ENCODE assay signal across 9 mouse cellular contexts in the genomic region with DNA sequence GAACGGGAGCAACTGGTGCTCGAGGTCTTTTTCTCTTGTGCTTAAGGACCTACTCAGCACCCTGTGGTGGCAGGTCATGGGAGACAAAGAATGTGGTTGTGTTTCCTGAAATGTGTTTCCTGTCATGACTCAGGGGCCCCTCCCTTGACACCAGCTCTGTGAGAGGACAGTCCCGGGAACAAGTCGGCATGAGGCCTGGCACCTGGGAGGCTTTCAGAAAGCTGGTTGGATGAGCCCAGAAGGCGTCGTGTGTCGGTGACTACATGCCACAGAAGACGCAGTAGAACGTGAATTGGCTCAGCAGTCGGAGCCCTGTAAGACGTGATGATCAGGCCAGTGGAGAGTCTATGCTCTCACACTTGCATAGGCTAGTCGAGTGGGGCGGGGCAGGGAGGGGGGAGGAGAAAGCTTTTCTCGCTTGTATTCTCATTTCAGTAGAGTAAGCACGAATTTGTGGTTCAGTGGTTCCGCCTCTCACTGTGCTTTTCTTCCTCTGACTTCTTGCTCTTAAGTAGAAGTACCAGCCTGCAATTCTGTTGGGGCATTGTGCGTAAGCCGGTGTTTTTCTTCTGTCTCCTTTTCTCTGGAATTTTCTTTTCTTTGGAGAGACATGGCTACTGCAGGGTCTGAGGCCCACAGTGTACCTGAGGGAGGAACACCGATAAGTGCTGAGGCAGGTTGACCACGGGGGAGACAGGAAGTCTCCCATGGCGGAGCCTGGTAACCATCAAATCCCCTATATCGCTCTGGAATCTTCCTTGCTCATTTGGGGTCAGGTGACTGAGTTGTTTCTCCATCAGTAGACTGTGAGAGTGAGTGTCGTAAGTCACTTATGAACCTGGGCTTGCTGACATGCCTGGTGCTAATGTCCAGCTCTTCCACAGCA.
DNase-seq lines count a peak whose midpoint lies in the region; ATAC-seq lines count a peak whose summit lies in the region.
"Had no signal": no experiment of that assay in that cellular context is flagged by ENCODE, and none has a peak within 500 bp of the region (broad histone marks: within the 10 kb centered on the region; RNA-seq: fewer than 3 reads in every experiment).

No protein-coding gene starts in this region.

- no peaks in the 10 kb centered on the region for H3K27me3 ChIP-seq in megakaryocyte, embryonic 14.5 days (replicated peaks)
- H3K27me3 ChIP-seq: limb, embryonic 13.5 days had no signal

- H3K4me1 ChIP-seq in megakaryocyte, embryonic 14.5 days: peaks cover 64% of the 10 kb centered on the region
- H3K4me1 ChIP-seq: limb, embryonic 13.5 days had no signal

- H3K4me3 ChIP-seq in megakaryocyte, embryonic 14.5 days (replicated peaks): peak overlapping the region; percentile 92
- H3K4me3 ChIP-seq: limb, embryonic 13.5 days had no signal

- peak; percentile 4 to 5 for DNase-seq in lung, adult 18-20 months
- no peak for DNase-seq in lung, postnatal 14 days
- DNase-seq in thymus, postnatal 25 days: peak; percentile 73
- DNase-seq in frontal cortex, postnatal 25 days (ENCODE audit: low spot score in 2 of 2): no peak
- no peak for DNase-seq in layer of hippocampus, postnatal 36 days
- DNase-seq in layer of hippocampus, adult 11-12 months (ENCODE audit: low spot score): no peak

- peak; percentile 92 for ATAC-seq in common myeloid progenitor, adult 5-6 weeks (replicated peaks; ENCODE audit: low read depth, poor library complexity, severe bottlenecking)

- H3K36me3 ChIP-seq in megakaryocyte, embryonic 14.5 days (replicated peaks; ENCODE audit: low read length): peaks cover 28% of the 10 kb centered on the region
- H3K36me3 ChIP-seq: limb, embryonic 13.5 days had no signal

- H3K9me3 ChIP-seq in megakaryocyte, embryonic 14.5 days: peaks cover 23% of the 10 kb centered on the region
- H3K9me3 ChIP-seq: limb, embryonic 13.5 days had no signal

Comparison
In these comparisons a context has a peak if more than half of its experiments do, and no peak if none do; other contexts are left out.
1. DNase-seq: peak in lung, adult 18-20 months (2 of 2) and thymus, postnatal 25 days (single experiment); none in lung, postnatal 14 days (single experiment), frontal cortex, postnatal 25 days (0 of 2), layer of hippocampus, postnatal 36 days (0 of 2) and layer of hippocampus, adult 11-12 months (single experiment).